Mouse (Mus musculus): Measurements from ENCODE around the gene Methig1. TPM values are rescaled to one million over a fixed set of nuclear protein-coding genes. Genes with fewer than 3 reads are reported as not detected.
"Not testable (repeated sequence)": the region's sequence is repeated elsewhere in the genome, so short reads cannot be mapped to it uniquely, and the experiment has no call there.

The Methig1 gene
- total RNA-seq, 2 experiments from 2014 or later, result not detected

GRCm38 (mm10) chr15:100337847-100338246, 15.1 kb upstream of the Methig1 start:
- peak; percentile 69 for DNase-seq

GRCm38 (mm10) chr15:100341314-100341980, 11.5 kb upstream of the Methig1 start:
- not testable (repeated sequence) for DNase-seq

- DNase-seq, result peak; percentile 21
Measured at GRCm38 (mm10) chr15:100345484-100345883, 7.5 kb upstream of the Methig1 start.

GRCm38 (mm10) chr15:100346761-100347160, 6.2 kb upstream of the Methig1 start:
- DNase-seq, result no peak

- DNase-seq, result no peak
Measured at GRCm38 (mm10) chr15:100349496-100349895, 3.5 kb upstream of the Methig1 start.

- DNase-seq, result peak; percentile 14
Measured at GRCm38 (mm10) chr15:100351501-100352060, 1.4 kb upstream of the Methig1 start.

GRCm38 (mm10) chr15:100353399-100353798, 450 bp downstream of the Methig1 start:
- not testable (repeated sequence) for DNase-seq

GRCm38 (mm10) chr15:100355876-100356275, 2.9 kb downstream of the Methig1 start:
- no peak for DNase-seq

- no peak for DNase-seq
Measured at GRCm38 (mm10) chr15:100364242-100364641, 11.3 kb downstream of the Methig1 start, which contains the start of gene Higd1c. Gene Higd1c (plus strand): TSS chr15:100364542.

GRCm38 (mm10) chr15:100365967-100366366, 13.0 kb downstream of the Methig1 start:
- DNase-seq, result not testable (repeated sequence)

- no peak for DNase-seq
Measured at GRCm38 (mm10) chr15:100367119-100367518, 14.2 kb downstream of the Methig1 start.

GRCm38 (mm10) chr15:100375066-100375465, 22.1 kb downstream of the Methig1 start:
- peak; percentile 73 for DNase-seq

- not testable (repeated sequence) for DNase-seq
Measured at GRCm38 (mm10) chr15:100377847-100378505, 25.0 kb downstream of the Methig1 start.

- DNase-seq, result no peak
Measured at GRCm38 (mm10) chr15:100379658-100380057, 26.7 kb downstream of the Methig1 start.

- DNase-seq, result no peak
Measured at GRCm38 (mm10) chr15:100380104-100380503, 27.2 kb downstream of the Methig1 start.

GRCm38 (mm10) chr15:100385705-100386104, 32.8 kb downstream of the Methig1 start:
- DNase-seq, result no peak

- no peak for DNase-seq
Measured at GRCm38 (mm10) chr15:100387544-100388223, 34.7 kb downstream of the Methig1 start.

- DNase-seq, result no peak
Measured at GRCm38 (mm10) chr15:100388224-100388835, 35.4 kb downstream of the Methig1 start.

- DNase-seq, result no peak
Measured at GRCm38 (mm10) chr15:100388886-100389285, 35.9 kb downstream of the Methig1 start.

- DNase-seq, result no peak
Measured at GRCm38 (mm10) chr15:100391066-100391465, 38.1 kb downstream of the Methig1 start.

- no peak for DNase-seq
Measured at GRCm38 (mm10) chr15:100391599-100391998, 38.6 kb downstream of the Methig1 start.

GRCm38 (mm10) chr15:100393016-100393415, 40.1 kb downstream of the Methig1 start:
- no peak for DNase-seq

GRCm38 (mm10) chr15:100395561-100395960, 42.6 kb downstream of the Methig1 start:
- no peak for DNase-seq
